Mouse (Mus musculus): ENCODE measurements around the gene Usp24. TPM values are rescaled to one million over a fixed set of nuclear protein-coding genes. Genes with fewer than 3 reads are reported as not detected.

The Usp24 gene
- total and polyA plus RNA-seq, 3 experiments = 13.0 to 25.7 (median 13.9) TPM

- Histone ChIP-seq H3K4me3 (replicated peaks in 1 of 3; ENCODE audit: low read depth in 2 of 3, low read length in 2 of 3, poor library complexity in 1 of 3) (no peak overlapping the region), H3K79me2 (replicated peaks; ENCODE audit: control insufficient read depth, extremely low read depth, insufficient read depth, poor library complexity, severe bottlenecking) (no peaks in the 10 kb centered on the region), H3K27me3 (replicated peaks) (no peaks in the 10 kb centered on the region), H3K4me1 (ENCODE audit: control insufficient read depth in 1 of 2, insufficient read depth in 2 of 2) (no peaks in the 10 kb centered on the region), H3K9ac (ENCODE audit: insufficient read depth, low read depth) (no peak overlapping the region), H3K36me3 (replicated peaks in 1 of 2; ENCODE audit: control insufficient read depth in 1 of 2, insufficient read depth in 1 of 2, low read length in 1 of 2) (peaks cover 48 to 88% of the 10 kb centered on the region in 2 experiments), H3K9me3 (replicated peaks; ENCODE audit: low read length) (no peaks in the 10 kb centered on the region), H3K27ac (ENCODE audit: insufficient read depth, low read depth) (no peak overlapping the region), H3K4me2 (ENCODE audit: insufficient read depth, low read depth, poor library complexity, severe bottlenecking) (no peak overlapping the region)
- TF ChIP-seq MYC (IDR thresholded peaks at IDR 0.05; ENCODE audit: low read depth, low read length) = no peak
- TF ChIP-seq RCOR1 (conservative IDR thresholded peaks at IDR 0.05; ENCODE audit: low read depth, low read length) = no peak
- peak; percentile 47 for TF ChIP-seq SMC3 (IDR thresholded peaks at IDR 0.05; ENCODE audit: low read depth, low read length)
- peak; percentile 42 for TF ChIP-seq RAD21 (IDR thresholded peaks at IDR 0.05; ENCODE audit: low read depth, low read length)
- TF ChIP-seq CTCF (conservative IDR thresholded peaks at IDR 0.05 in 1 of 2, IDR thresholded peaks at IDR 0.05 in 1 of 2; ENCODE audit: low read depth in 2 of 2, low read length in 2 of 2) = peak; percentile 75 to 91
- TF ChIP-seq ZNF384 (IDR thresholded peaks at IDR 0.05; ENCODE audit: low read depth, low read length) = 0 out of 2 replicates have a peak, but pooled peaks have one; percentile 37
- in situ Hi-C loops (cut with MboI; ENCODE audit: low pct_ligation_motif_present, low pct_unique_long_range_greater_than_20kb, low sequenced_read_pairs) (no loop called here), dilution Hi-C loops (cut with MboI; ENCODE audit: extremely low pct_ligation_motif_present, extremely low pct_unique_long_range_greater_than_20kb, low sequenced_read_pairs) (no loop called here)
- peak; percentile 61 for DNase-seq (ENCODE audit: extremely low read depth)
Observed at GRCm38 (mm10) chr4:106436475-106436874, 120.5 kb downstream of the Usp24 start.

- no peak overlapping the region for H3K4me2 ChIP-seq (ENCODE audit: insufficient read depth, low read depth, poor library complexity, severe bottlenecking)
- H3K9me3 ChIP-seq (replicated peaks; ENCODE audit: low read length) = no peaks in the 10 kb centered on the region
- no peak for TF ChIP-seq SMC3 (IDR thresholded peaks at IDR 0.05; ENCODE audit: low read depth, low read length)
- TF ChIP-seq POLR2A (IDR thresholded peaks at IDR 0.05; ENCODE audit: low read depth, low read length) = no peak
- TF ChIP-seq CTCF (conservative IDR thresholded peaks at IDR 0.05 in 1 of 2, IDR thresholded peaks at IDR 0.05 in 1 of 2; ENCODE audit: low read depth in 2 of 2, low read length in 2 of 2) = no peak
- no peak for TF ChIP-seq MAFK (IDR thresholded peaks at IDR 0.05; ENCODE audit: insufficient replicate concordance, low read length)
- TF ChIP-seq BHLHE40 (IDR thresholded peaks at IDR 0.05; ENCODE audit: low read depth, low read length) = no peak
- TF ChIP-seq JUN (IDR thresholded peaks at IDR 0.05; ENCODE audit: insufficient read depth, low read depth, low read length) = no peak
- TF ChIP-seq USF2 (conservative IDR thresholded peaks at IDR 0.05; ENCODE audit: low read depth, low read length) = no peak
- TF ChIP-seq MAZ (IDR thresholded peaks at IDR 0.05; ENCODE audit: low read depth, low read length) = no peak
- no peak for TF ChIP-seq ZNF384 (IDR thresholded peaks at IDR 0.05; ENCODE audit: low read depth, low read length)
- TF ChIP-seq RCOR1 (conservative IDR thresholded peaks at IDR 0.05; ENCODE audit: low read depth, low read length) = no peak
- no peak for TF ChIP-seq HCFC1 (IDR thresholded peaks at IDR 0.05; ENCODE audit: low read depth, low read length)
- no peak for TF ChIP-seq ZKSCAN1 (IDR thresholded peaks at IDR 0.05; ENCODE audit: borderline replicate concordance, low read depth, low read length)
- no peak for TF ChIP-seq TCF12 (IDR thresholded peaks at IDR 0.05; ENCODE audit: low read depth, low read length)
- TF ChIP-seq KAT2A (IDR thresholded peaks at IDR 0.05; ENCODE audit: insufficient replicate concordance, low read length) = no peak
- DNase-seq (ENCODE audit: extremely low read depth) = no peak
- H3K9ac ChIP-seq (ENCODE audit: insufficient read depth, low read depth) = no peak overlapping the region
- no peaks in the 10 kb centered on the region for H3K79me2 ChIP-seq (replicated peaks; ENCODE audit: control insufficient read depth, extremely low read depth, insufficient read depth, poor library complexity, severe bottlenecking)
- no peaks in the 10 kb centered on the region for H3K27me3 ChIP-seq (replicated peaks)
- in situ Hi-C loops (cut with MboI; ENCODE audit: low pct_ligation_motif_present, low pct_unique_long_range_greater_than_20kb, low sequenced_read_pairs) = no loop called here
- H3K36me3 ChIP-seq (replicated peaks in 1 of 2; ENCODE audit: control insufficient read depth in 1 of 2, insufficient read depth in 1 of 2, low read length in 1 of 2) = peaks cover 44 to 87% of the 10 kb centered on the region in 2 experiments
- no peak overlapping the region for H3K4me3 ChIP-seq (replicated peaks in 1 of 3; ENCODE audit: low read depth in 2 of 3, low read length in 2 of 3, poor library complexity in 1 of 3)
- dilution Hi-C loops (cut with MboI; ENCODE audit: extremely low pct_ligation_motif_present, extremely low pct_unique_long_range_greater_than_20kb, low sequenced_read_pairs) = no loop called here
- no peak overlapping the region for H3K27ac ChIP-seq (ENCODE audit: insufficient read depth, low read depth)
- H3K4me1 ChIP-seq (ENCODE audit: control insufficient read depth in 1 of 2, insufficient read depth in 2 of 2) = no peaks in the 10 kb centered on the region
Observed at GRCm38 (mm10) chr4:106437207-106437606, 121.2 kb downstream of the Usp24 start.
